Mouse (Mus musculus) liver, adult 2 months (tissue): ENCODE data around the gene Gsg1l2.

ENCODE experiments used
- CTCF ChIP-seq: fragments of 200-500 bp; IDR thresholded peaks from 2 replicates; pipeline ENCODE4 v1.5.1; 2011; ENCODE audit warnings: low read depth, low read length, control low read depth
- POLR2A ChIP-seq: fragments of 200-500 bp; IDR thresholded peaks from 2 replicates; pipeline ENCODE4 v1.6.1; 2011; ENCODE audit warnings: low read length, control low read depth; ENCODE audit not compliant: insufficient read depth; ENCODE audit errors: extremely low read depth

- no peak for TF ChIP-seq CTCF
- TF ChIP-seq POLR2A: no peak
Observed at GRCm38 (mm10) chr11:67801169-67801568, 26.8 kb downstream of the Gsg1l2 start.
